Mouse (Mus musculus): ENCODE measurements around the gene E130309D02Rik. TPM values are rescaled to one million over a fixed set of nuclear protein-coding genes. Genes with fewer than 3 reads are reported as not detected.

The E130309D02Rik gene
- total and polyA plus RNA-seq, 2 experiments from 2014 or later = 21.7 to 44.4 TPM

DNA sequence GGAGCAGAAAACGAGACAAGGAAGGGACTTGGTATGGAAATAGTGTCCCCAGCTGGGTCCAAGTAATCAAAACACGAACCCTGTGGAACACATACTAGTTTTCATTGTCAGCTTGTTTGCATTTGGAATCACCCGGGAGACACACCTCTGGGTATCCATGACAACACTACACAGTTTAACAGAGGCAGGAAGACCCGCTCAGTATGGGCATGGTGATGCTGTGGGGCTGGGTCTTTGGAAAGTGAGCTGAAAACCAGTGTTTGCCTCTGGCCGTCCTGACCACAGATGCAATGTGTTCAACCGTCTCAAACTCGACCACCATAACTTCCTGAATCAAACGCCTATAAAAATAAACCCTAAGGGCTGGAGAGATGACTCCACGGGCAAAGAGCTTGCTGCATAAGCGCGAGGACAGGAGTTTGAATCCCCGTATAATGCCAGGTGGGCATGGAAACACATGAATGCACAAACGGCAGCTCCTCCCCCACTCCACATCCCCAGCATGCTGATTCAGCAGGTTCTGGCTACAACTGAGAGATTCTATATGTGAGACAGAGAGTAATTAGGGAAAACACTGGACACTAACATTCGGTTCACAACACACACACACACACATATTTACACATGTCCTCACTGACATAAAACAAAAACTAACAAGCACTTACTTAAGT is 19.4 kb upstream of the E130309D02Rik start:
- ATAC-seq = peak; percentile 37; the same call in 1 of the 2 replicates
- peak overlapping the region; percentile 30; the same call in 1 of the 2 replicates for H3K4me2 ChIP-seq (ENCODE audit: low read depth, low read length)

DNA sequence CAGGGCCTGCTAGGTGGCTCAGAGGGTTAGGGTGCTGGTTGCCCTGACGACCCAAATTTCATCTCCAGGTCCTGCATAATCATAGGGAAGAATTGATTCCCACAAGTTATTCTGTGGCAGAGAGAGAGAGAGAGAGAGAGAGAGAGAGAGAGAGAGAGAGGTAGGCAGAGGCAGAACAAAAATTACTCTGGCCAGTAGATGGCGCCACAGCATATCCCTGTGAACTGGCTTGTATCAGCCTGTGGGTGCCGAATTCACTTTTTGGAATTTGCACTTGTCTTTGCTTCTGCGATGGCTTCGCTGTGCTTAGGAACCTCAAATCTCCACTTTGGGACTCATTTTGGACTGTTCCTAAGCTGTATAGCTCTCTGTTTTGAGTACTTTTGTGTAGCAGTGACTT is 18.7 kb upstream of the E130309D02Rik start:
- H3K4me2 ChIP-seq (ENCODE audit: low read depth, low read length) = peak overlapping the region; percentile 30; the same call in 1 of the 2 replicates
- WGBS = 13% methylated on average over 5 of the region's 5 CpGs

More for the DNA sequence above, 19.4 kb upstream of the E130309D02Rik start:
- 0 out of 2 replicates have a peak, but pooled peaks cover 2% of the 10 kb centered on the region for H3K4me1 ChIP-seq (ENCODE audit: insufficient read depth, low read length)
- H3K36me3 ChIP-seq (ENCODE audit: insufficient read depth, low read length) = no peaks in the 10 kb centered on the region
- WGBS = 60% methylated on average over 14 of the region's 14 CpGs
- H3K27ac ChIP-seq = no peak overlapping the region
- no peaks in the 10 kb centered on the region for H3K9me3 ChIP-seq (ENCODE audit: low read length)
- no peak overlapping the region for H3K9ac ChIP-seq (replicated peaks; ENCODE audit: low read length)
- TF ChIP-seq CTCF (IDR thresholded peaks at IDR 0.05; ENCODE audit: low read depth) = no peak
- no peak overlapping the region for H3K4me3 ChIP-seq (ENCODE audit: low read length)
- 0 out of 2 replicates have a peak, but pooled peaks cover 4% of the 10 kb centered on the region for H3K27me3 ChIP-seq (ENCODE audit: insufficient read depth, low read length)
- DNase-seq (ENCODE audit: low spot score) = no peak

DNA sequence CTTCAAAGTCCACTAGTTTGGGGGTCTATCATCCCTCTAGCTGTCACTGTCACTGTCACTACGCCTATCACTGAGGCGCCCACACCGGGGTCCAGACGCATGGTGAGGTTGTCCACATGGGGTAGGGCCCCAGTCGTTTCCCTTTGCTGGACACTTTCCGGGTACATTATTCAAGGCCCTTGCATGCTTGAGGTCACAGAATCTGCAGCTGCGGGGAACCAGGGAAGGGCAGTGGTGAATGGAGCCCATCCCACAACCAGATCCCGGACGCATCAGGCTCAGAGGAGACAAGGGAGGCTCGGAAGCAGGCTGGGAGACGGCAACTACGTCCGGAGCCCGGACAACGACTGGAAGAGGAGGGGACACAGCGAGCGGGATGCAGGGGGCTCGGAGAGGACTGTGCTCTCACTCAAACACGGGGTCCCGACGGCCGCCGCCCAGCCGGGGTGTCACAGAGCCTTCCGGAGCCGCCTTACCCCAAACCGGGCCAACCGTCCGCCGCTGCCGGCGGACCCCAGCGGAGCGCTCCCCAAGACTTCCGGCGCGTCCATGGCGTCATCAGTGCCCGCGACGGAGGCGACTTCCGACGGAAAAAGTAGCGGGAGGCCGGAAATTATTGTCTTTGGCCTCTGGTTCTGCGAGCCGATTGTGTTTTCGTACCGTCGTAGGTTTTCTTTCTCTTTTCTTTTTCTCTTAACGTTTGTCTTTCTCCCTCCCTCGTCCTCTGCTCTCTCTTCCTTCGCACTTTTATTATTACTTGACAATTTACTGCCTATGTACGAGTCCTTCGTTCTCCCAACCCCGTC is 13.7 kb upstream of the E130309D02Rik start, which contains the start of gene Zdhhc4:
TSS of gene Zdhhc4 (minus strand) at position 567 of the 806 bp plus-strand sequence.
- Histone ChIP-seq H3K4me2 (ENCODE audit: low read depth, low read length) (peak within 1 kb of the TSS; percentile 90), H3K4me1 (ENCODE audit: insufficient read depth, low read length) (peaks cover 9% of the 10 kb centered on the region; the same call in 1 of the 2 replicates)
- WGBS = under 1% methylated on average over 57 of the region's 57 CpGs

More for the DNA sequence above, 18.7 kb upstream of the E130309D02Rik start:
- no peak overlapping the region for H3K9ac ChIP-seq (replicated peaks; ENCODE audit: low read length)
- H3K36me3 ChIP-seq (ENCODE audit: insufficient read depth, low read length) = no peaks in the 10 kb centered on the region
- TF ChIP-seq CTCF (IDR thresholded peaks at IDR 0.05; ENCODE audit: low read depth) = peak; percentile 89
- H3K9me3 ChIP-seq (ENCODE audit: low read length) = no peaks in the 10 kb centered on the region
- H3K27ac ChIP-seq = no peak overlapping the region
- 0 out of 2 replicates have a peak, but pooled peaks cover 2% of the 10 kb centered on the region for H3K4me1 ChIP-seq (ENCODE audit: insufficient read depth, low read length)
- H3K27me3 ChIP-seq (ENCODE audit: insufficient read depth, low read length) = 0 out of 2 replicates have a peak, but pooled peaks cover 4% of the 10 kb centered on the region
- no peak overlapping the region for H3K4me3 ChIP-seq (ENCODE audit: low read length)
- DNase-seq (ENCODE audit: low spot score) (peak; percentile 90), ATAC-seq (peak; percentile 57; the same call in 1 of the 2 replicates)

DNA sequence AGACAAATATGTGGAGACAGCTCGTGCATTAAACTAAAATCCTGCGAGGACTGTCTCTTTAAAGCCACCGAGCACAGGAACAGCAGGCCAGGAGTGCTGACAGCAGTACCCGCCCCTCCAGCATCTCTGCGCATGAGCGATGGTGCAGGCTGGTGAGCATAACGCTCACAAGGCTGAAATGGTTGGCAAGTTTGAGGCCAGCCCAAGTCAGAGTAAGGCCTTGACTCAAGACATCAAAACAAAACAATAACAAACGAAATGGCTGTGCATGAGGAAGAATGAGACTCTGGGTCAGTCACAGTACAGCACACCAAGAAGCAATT is 2.1 kb upstream of the E130309D02Rik start:
- ATAC-seq (no peak), DNase-seq (ENCODE audit: low spot score) (no peak)
- Histone ChIP-seq H3K9ac (replicated peaks; ENCODE audit: low read length) (no peak overlapping the region), H3K9me3 (ENCODE audit: low read length) (no peaks in the 10 kb centered on the region), H3K4me1 (ENCODE audit: insufficient read depth, low read length) (peaks cover 10% of the 10 kb centered on the region; the same call in 1 of the 2 replicates), H3K27me3 (ENCODE audit: insufficient read depth, low read length) (no peaks in the 10 kb centered on the region), H3K4me2 (ENCODE audit: low read depth, low read length) (no peak overlapping the region), H3K4me3 (ENCODE audit: low read length) (no peak overlapping the region), H3K36me3 (ENCODE audit: insufficient read depth, low read length) (peaks cover 44% of the 10 kb centered on the region), H3K27ac (no peak overlapping the region)
- 86% methylated on average over 8 of the region's 8 CpGs for WGBS
- no peak for TF ChIP-seq CTCF (IDR thresholded peaks at IDR 0.05; ENCODE audit: low read depth)

More for the DNA sequence above, 13.7 kb upstream of the E130309D02Rik start, which contains the start of gene Zdhhc4:
- TF ChIP-seq CTCF (IDR thresholded peaks at IDR 0.05; ENCODE audit: low read depth) = no peak
- peak; percentile 80 for ATAC-seq
- peak; percentile 97 for DNase-seq (ENCODE audit: low spot score)
- peak within 1 kb of the TSS; percentile 87 for H3K9ac ChIP-seq (replicated peaks; ENCODE audit: low read length)
- H3K4me3 ChIP-seq (ENCODE audit: low read length) = peak within 1 kb of the TSS; percentile 80
- peaks cover 25% of the 10 kb centered on the region for H3K36me3 ChIP-seq (ENCODE audit: insufficient read depth, low read length)
- H3K9me3 ChIP-seq (ENCODE audit: low read length) = no peaks in the 10 kb centered on the region
- no peaks in the 10 kb centered on the region for H3K27me3 ChIP-seq (ENCODE audit: insufficient read depth, low read length)
- peak within 1 kb of the TSS; percentile 79 for H3K27ac ChIP-seq

DNA sequence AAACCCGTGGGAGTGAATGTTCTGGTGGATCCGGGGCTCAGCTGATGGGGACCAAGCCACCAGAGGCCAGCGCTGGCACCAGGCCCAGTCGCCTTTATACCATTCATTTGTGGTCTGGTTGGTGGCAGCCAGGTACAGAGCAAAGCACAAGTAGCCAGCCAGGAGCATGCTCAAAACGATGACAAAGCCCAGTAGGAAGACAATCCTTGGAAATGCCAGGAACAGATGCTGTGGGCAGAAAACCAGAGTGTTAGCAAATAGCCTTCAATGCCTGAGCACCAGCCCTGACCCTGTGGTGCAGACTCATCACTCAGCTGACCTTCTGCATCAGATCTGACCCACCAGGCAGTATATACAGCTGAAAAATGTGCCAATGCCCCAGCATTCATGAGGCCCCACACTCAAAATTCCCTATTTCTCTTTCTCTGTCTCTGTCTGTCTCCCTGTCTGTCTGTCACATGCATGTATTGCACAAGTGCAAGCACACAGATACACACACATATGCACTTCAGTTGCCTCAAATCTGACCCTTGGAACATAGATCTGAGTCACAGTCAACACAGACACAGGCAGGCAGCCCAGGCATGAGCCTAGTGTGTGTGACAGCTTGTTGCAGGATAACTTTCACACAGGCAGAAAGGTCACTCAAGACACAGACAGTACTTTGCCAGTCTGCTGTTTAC is 1.6 kb upstream of the E130309D02Rik start:
- Histone ChIP-seq H3K36me3 (ENCODE audit: insufficient read depth, low read length) (peaks cover 41% of the 10 kb centered on the region), H3K27ac (no peak overlapping the region), H3K27me3 (ENCODE audit: insufficient read depth, low read length) (no peaks in the 10 kb centered on the region), H3K4me3 (ENCODE audit: low read length) (no peak overlapping the region), H3K4me2 (ENCODE audit: low read depth, low read length) (no peak overlapping the region), H3K4me1 (ENCODE audit: insufficient read depth, low read length) (peaks cover 10% of the 10 kb centered on the region; the same call in 1 of the 2 replicates), H3K9me3 (ENCODE audit: low read length) (no peaks in the 10 kb centered on the region), H3K9ac (replicated peaks; ENCODE audit: low read length) (no peak overlapping the region)
- 75% methylated on average over 5 of the region's 5 CpGs for WGBS
- ATAC-seq (no peak), DNase-seq (ENCODE audit: low spot score) (no peak)
- no peak for TF ChIP-seq CTCF (IDR thresholded peaks at IDR 0.05; ENCODE audit: low read depth)

DNA sequence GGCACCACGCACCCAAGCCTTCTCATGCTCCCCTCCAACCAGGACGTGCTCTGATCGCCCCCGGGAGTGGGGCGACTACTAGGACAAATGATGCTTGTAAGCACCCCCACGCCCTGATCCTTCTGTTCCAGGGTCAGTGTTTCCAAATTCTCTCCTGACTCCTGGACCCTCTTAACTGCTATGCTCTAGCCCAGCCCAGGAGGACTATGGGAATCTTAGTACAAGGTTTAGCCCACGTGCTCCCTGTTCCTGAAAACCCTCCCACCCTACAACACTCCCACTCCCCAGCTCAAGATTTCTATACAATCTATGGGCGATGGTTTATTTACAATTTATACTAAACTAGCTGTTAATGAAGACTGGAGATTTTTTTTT is 341 bp upstream of the E130309D02Rik start:
- WGBS = 18% methylated on average over 8 of the region's 8 CpGs
- H3K27ac ChIP-seq = no peak overlapping the region
- H3K27me3 ChIP-seq (ENCODE audit: insufficient read depth, low read length) = no peaks in the 10 kb centered on the region
- H3K4me3 ChIP-seq (ENCODE audit: low read length) = peak overlapping the region; percentile 68
- peaks cover 42% of the 10 kb centered on the region for H3K36me3 ChIP-seq (ENCODE audit: insufficient read depth, low read length)
- peak overlapping the region; percentile 88 for H3K4me2 ChIP-seq (ENCODE audit: low read depth, low read length)
- ATAC-seq (peak; percentile 46), DNase-seq (ENCODE audit: low spot score) (no peak)
- no peaks in the 10 kb centered on the region for H3K9me3 ChIP-seq (ENCODE audit: low read length)
- TF ChIP-seq CTCF (IDR thresholded peaks at IDR 0.05; ENCODE audit: low read depth) = no peak
- peak overlapping the region; percentile 93; the same call in 1 of the 2 replicates for H3K9ac ChIP-seq (replicated peaks; ENCODE audit: low read length)
- H3K4me1 ChIP-seq (ENCODE audit: insufficient read depth, low read length) = peaks cover 10% of the 10 kb centered on the region; the same call in 1 of the 2 replicates

Measured in hindbrain, postnatal 0 days (tissue).